Mouse (Mus musculus): ENCODE results near the gene Wwc1.
A peak's percentile ranks its signal among the peaks of the same experiment; 100 is the strongest.

The Wwc1 gene

GRCm38 (mm10) chr11:35878559-35878897 is 101.8 kb downstream of the Wwc1 start:
- no peak for DNase-seq (ENCODE audit: low read depth, low spot score)

- DNase-seq (ENCODE audit: low read depth, low spot score): no peak
These were observed 102.4 kb downstream of the Wwc1 start for GRCm38 (mm10) chr11:35877651-35878558.

- DNase-seq (ENCODE audit: low read depth, low spot score): no peak
These were observed 106.6 kb downstream of the Wwc1 start for GRCm38 (mm10) chr11:35873624-35874244.

GRCm38 (mm10) chr11:35870961-35871360 is 109.4 kb downstream of the Wwc1 start:
- DNase-seq (ENCODE audit: low read depth, low spot score): no peak

DNA sequence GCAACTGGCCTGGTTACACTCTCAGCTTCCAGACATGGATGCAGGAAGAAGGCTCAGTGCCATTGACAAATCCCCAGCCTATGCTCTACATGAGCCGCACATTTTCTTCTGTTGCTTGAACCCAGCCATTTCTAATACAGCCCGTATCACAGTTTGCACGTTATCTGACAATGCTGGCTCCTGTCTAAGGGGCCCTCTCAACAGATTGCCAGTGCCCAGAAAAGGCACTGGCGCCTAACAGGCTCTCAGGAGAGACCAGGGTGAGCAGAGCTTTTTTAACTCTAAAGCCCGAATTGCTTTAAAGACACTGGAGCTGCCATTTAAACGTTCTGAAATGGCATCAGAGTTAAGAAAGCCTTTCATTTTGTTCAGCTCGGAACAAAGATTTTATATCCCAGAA is 114.2 kb downstream of the Wwc1 start:
- DNase-seq (ENCODE audit: low read depth, low spot score): no peak

- DNase-seq (ENCODE audit: low read depth, low spot score): peak; percentile 56
These were observed 115.2 kb downstream of the Wwc1 start for GRCm38 (mm10) chr11:35864981-35865604.

DNA sequence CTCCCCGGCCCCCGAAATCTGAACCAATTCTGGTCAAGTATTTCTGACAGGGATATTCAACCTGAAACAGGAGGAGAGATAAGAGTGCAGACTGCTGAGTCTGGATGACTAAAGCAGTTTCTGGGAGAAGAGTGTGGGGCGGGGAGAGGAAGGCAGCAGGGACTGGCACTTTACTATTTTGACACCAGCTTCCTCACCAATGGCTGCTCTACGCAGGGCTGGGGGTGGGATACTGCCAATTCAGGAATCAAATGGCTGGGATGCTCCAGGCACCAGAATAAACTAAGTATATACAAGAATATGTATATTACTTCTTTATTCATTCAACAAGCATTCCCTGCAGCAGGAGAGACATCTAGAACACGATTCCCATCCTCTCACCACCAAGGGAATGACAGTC is 116.7 kb downstream of the Wwc1 start:
- DNase-seq (ENCODE audit: low read depth, low spot score): no peak

DNA sequence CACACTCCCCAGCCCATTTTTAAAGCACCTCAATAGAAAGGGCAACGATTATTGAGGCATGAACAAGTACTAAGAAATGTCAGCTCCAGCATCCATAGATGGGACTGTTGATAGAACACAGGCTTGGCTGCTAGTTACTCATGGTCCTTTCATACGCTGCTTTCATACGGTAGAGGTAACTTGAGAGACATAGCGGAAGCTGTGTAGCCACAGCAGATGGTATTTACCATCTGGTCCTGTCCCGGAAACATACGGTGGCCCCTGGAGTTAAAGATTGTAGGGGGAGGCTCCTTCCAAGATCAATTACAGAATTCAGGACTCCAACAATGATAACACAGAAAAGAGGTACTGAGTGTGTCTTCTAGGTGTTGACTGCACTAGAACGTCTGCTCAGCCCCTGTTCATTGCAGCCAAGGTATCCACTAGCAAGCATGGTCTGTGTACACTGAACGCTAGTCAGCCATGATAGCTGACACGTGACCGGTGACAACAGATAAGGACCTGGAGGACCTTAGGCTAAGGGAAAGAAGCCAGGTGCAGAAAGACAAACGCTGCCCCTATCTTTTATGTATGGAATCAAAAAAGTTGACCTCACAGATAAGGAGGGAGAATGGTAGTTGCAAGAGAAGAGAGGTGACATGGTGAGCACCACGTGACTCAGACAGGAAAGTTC is 122.8 kb downstream of the Wwc1 start:
- no peak for DNase-seq (ENCODE audit: low read depth, low spot score)

- DNase-seq (ENCODE audit: low read depth, low spot score): no peak
These were observed 123.8 kb downstream of the Wwc1 start for GRCm38 (mm10) chr11:35856359-35857040.

GRCm38 (mm10) chr11:35855567-35855966 is 124.8 kb downstream of the Wwc1 start:
- no peak for DNase-seq (ENCODE audit: low read depth, low spot score)

DNA sequence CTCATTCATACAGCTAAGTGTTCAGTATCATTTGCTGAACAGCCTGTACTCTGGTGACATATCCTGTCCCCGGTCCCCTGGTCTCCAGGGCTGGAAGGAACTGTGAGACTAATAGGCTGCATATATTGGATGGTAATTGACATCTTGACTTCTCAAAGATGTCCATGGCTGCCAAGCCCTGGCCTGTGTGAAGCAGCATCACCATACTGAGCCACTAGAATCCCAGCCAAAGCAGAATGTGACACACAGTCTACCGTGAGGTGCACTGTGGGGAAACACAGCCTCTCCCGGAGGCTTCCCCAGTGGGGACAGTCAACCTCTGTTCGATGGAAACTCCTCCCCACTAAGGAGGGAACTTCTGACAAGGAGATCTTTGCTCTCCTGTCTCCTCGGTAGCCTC is 125.4 kb downstream of the Wwc1 start:
- DNase-seq (ENCODE audit: low read depth, low spot score): no peak

DNA sequence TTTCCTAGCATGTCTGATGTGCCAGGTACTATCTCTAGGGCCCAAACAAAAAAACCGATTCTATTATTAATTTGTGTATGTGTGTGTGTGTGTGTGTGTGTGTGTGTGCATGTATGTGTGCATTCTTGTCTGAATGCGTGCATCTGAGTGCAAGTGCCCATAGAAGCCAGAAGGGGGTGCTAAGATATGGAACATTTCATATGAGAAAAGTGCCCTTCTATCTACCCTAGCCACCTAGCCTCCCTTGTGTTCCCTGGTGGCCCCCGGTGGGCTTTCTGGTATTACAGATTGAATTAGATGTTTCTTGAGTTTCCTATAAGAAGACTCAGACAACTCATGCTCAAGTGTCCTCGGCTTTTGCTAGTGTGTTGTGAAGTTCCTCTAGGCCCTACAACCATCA is 126.7 kb downstream of the Wwc1 start:
- peak; percentile 64 for DNase-seq (ENCODE audit: low read depth, low spot score)

DNA sequence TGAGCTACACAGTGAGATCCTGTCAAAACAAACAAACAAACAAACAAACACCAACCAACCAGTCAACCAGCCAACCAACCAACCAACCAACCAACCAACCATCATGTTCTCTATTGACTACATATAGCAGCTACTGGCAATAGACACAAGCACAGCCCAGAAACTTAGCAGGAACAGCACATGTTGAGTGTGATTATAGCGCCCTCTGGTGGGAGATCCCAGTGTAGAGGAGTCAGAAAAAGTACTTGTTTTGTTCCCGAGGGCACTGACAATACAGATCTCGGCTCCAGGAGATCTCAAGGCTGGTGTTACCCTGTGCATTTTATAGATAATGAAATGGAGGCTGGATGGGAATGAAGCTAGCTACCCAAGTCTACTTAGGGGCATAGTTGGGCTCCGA is 127.6 kb downstream of the Wwc1 start:
- peak; percentile 88 for DNase-seq (ENCODE audit: low read depth, low spot score)

- DNase-seq (ENCODE audit: low read depth, low spot score): no peak
These were observed 136.0 kb downstream of the Wwc1 start for GRCm38 (mm10) chr11:35844299-35844698.

- DNase-seq (ENCODE audit: low read depth, low spot score): peak; percentile 48
These were observed 137.8 kb downstream of the Wwc1 start for GRCm38 (mm10) chr11:35842560-35842959.

- peak; percentile 39 for DNase-seq (ENCODE audit: low read depth, low spot score)
These were observed 138.5 kb downstream of the Wwc1 start for GRCm38 (mm10) chr11:35841738-35842325.

GRCm38 (mm10) chr11:35840806-35841205 is 139.5 kb downstream of the Wwc1 start:
- peak; percentile 59 for DNase-seq (ENCODE audit: low read depth, low spot score)

DNA sequence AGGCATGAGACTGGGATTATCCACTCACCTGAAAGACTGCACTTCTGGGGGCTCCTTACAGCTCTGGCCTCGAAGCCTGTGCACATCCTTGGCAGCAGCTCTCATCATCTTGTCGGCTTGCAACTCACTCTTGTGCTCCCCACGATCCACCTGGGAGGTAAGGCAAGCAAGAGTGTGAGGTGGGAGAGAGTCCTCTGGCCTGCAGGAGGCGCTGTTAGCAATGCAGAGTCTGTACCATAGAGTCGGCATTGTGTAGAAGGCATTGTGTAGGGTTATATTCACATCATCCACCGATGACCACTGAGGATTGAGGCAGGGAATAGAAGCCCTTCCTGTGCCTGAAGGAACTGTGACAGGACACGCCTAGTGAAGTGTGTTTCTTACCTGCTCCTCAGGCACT is 140.0 kb downstream of the Wwc1 start:
- DNase-seq (ENCODE audit: low read depth, low spot score): peak; percentile 91

DNA sequence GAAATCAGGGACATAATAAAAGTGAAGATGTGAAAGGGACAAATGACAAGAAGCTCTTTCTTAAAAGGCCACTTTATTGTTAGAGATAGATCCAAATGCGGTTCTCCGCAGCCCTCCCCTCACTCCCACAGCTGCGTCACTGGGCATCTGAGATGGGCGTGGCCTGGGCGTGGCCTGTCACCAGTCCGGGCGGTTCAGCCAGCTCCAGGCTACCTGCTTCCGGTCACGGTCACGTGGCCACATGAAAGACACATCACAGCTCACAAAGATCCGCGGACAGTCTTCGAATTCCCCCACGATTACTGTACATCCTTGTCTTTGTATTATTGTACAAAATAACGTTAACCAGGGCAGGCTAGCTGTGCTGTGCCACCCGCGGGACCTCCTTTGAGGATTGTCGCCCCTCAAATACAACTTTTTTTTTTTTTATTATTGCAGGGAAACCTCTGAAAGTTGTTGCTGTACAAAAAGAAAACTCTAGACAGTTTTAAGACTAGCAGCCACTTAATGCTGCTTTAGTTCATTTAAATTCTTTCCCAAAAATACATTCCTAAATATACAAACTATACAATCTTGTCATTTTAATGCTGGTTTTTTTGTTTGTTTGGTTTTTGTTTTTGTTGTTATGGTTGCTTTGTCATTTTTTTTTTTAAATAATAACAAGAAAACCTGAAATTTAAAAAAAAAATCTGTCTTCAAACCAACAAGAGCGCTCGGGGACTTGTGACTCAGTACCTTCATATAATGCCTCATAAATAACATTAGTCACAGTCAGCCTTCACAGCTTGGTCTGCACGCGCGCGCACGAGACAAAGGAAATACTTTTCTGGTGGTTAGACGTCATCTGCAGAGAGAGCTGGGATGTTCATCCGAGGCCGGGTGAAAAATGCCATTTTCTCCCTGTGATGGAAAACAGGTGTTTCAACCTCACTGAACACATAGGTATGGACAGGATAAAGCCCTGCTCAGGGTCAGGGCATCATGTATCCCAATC is 141.7 kb downstream of the Wwc1 start:
- peak; percentile 90 for DNase-seq (ENCODE audit: low read depth, low spot score)

Measured in ZHBTc4 (cell line).